Mouse (Mus musculus) lung, adult 18-20 months (tissue): Measurements from ENCODE around the gene Fbxw7.
A peak's percentile ranks its signal among the peaks of the same experiment; 100 is the strongest.

Source experiments
- DNase-seq, 2 experiments: peaks; one replicate each; pipeline ENCODE4 v3.0.0; 2022; ENCODE audit warnings: mixed read lengths in 2 of 2

The Fbxw7 gene

DNA sequence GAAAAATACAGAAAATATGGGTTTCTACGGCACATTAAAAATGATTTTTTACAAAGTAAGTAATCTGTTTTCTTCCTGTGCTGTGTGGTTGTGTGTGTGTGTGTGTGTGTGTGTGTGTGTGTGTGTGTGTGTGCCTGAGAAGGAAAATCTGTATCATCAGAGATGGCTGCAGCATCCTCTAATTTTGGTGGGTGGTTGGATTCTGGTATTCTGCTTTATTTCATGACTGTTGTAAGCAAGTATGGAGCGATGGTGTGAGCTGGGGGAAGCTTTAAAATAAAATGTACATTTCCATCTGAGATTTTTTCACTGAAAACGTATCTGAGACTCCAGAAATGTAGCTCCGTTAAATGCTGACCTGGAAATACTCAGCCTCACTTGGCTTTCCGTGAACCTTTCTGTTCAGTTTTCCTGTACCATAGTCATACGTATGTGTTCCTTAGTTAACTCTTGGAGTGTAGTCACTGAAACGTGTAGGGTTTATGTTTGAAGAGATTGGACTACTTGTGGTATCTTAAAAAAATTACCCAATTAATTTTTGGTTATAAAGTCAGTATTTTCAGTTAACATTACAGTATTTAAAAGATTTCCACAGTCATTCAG, 137.6 kb downstream of the Fbxw7 start:
- DNase-seq: no peak

DNA sequence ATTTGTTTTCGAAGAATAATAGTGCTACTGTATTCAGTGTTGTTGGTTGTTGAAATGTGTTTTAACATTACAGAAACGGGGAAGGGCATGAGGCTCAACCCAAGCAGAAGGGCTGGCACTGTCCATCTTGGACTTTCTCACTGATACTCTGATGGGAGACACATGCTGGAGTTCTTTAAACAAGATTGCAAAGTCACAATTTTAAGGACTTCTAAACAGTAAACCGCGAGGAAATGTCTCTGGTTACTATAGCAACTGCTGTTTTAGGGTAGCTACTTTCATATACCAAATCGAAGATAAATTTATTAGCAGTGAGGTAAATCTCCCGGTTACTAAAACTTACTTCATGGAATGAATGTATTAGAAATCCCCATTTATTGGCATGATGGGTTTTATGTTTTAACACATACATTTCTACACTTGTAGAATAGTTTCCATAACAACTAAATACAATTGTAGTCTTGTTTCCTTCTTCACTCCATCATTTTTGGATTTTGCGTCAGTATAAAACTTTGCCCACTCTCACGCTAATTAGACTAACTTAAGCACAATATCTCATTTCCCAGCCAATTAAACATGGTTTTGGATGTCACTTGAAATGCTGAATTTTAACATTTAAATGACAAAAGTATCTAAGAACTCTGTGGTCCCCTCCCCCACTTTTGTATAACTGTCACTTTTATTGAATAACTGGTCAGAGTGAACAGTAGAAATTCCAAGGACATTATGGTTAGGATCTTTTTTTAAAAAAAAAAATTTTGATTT, 140.1 kb downstream of the Fbxw7 start:
- DNase-seq: no peak

DNA sequence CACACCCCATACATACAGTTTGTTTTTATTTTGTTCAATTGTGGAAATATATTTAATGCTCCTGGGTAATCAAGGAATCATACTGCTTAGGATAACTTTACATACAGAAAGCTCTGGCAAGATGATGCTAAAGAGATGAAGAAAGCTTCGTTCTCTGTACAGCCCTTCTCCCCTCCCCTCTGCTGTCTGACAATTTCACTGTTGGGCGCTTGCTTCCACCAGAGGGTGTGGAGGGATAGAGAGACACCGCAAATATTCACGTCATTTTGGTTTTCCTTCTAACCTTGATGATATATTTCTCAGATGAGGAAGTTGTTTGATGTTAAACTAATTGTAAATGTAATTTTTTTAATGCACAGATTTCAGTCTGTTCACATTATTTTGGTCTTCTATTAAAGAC, 140.8 kb downstream of the Fbxw7 start:
- no peak for DNase-seq

DNA sequence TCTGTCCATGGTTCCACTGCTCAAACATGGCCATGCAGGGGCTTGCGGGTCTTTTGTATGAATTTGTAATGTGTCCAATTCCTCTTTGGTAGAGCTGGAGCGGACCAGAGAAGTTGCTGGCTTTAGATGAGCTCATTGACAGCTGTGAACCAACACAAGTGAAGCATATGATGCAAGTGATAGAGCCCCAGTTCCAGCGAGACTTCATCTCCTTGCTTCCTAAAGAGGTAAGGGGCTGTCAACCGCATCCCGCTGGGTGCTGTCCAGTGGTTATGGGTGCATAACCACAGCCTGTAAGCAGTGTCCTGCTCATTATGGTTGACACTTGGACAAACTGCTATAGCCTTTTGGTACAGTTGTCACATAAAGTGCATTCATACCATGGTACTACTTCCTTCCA, 150.1 kb downstream of the Fbxw7 start:
- no peak for DNase-seq

DNA sequence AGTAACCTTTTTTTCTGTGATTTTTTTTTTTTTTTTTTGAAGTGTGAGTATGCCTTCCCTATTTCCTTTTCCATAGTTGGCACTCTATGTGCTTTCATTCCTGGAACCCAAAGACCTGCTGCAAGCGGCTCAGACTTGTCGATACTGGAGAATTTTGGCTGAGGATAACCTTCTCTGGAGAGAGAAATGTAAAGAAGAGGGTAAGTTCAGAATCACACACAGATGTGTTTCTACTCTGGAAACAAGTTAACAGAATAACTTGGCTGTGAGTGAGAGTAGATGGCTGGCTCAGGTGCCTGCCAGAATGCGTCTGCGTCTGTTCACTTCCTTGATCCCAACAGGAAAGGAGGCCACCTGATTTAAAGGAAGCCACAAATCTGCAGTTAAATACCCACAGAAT, 152.3 kb downstream of the Fbxw7 start:
- DNase-seq: no peak

DNA sequence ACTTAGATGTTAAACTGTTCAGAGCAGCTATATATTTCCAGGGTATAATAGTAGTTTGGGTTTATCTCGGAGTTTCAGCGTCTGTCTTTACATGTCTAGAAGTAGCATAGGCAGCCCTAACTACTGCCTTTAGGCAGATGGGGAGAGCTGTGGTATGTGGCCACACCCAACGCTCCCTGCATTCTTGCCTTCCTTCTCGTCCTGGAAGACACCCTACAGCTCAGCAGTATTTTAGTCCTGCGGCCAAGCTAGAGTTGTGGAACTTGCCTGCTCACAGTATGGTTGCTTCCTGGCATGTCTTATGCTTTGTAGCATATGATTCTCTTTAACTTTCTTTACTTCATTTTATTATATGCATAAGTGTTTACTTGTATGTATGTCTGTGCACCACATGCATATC, 156.5 kb downstream of the Fbxw7 start:
- no peak for DNase-seq

DNA sequence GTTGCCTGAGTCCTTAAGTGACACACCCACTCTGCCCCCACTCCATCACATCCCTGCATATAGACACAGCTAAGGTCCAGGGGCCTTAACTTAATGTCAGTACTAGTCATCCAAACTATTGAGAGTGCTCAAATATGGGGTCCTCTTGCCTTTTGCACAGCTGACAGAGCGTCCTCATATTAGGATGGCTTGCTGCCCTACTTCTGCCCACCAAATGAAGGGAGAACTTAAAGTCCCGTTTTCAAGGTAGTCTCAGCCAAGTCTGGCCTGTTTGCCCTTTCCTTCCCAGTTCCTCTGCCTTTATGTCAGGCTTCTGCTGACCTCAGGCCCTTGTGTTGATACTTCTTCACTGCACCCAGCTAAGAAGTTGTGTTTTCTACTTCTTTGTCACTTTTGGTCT, 157.8 kb downstream of the Fbxw7 start:
- DNase-seq: no peak

DNA sequence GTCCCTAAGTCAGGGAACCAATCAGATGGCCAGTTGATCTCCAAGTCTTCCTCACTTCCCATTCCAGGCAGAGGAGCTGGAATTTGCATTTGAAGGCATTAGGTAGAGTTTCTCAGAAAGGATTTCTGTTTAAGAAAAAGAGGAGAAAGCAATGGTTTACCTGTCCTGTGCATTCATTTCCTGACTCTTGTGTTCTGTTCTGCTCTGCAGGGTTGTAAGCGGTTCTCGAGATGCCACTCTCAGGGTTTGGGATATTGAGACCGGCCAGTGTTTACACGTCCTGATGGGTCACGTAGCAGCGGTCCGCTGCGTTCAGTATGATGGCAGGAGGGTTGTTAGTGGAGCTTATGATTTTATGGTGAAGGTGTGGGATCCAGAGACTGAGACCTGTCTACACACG, 159.1 kb downstream of the Fbxw7 start:
- DNase-seq: no peak

DNA sequence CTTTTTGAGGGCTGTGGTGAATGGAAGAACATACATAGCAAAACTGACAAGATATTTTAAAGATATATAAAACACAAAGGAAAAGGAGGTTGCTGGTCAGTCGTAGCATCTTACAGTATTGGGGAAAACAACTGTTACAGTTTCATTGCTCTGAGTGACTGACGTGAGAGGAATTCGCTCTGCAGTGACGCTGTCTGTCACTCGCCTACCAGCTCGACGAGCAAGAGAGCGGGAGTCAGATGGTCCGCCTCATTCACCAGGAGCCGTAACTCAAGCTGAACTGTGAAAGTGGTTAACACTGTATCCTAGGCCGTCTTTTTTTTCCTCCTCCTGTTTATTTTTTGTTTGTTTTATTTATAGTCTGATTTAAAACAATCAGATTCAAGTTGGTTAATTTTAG, 163.6 kb downstream of the Fbxw7 start:
- no peak for DNase-seq

DNA sequence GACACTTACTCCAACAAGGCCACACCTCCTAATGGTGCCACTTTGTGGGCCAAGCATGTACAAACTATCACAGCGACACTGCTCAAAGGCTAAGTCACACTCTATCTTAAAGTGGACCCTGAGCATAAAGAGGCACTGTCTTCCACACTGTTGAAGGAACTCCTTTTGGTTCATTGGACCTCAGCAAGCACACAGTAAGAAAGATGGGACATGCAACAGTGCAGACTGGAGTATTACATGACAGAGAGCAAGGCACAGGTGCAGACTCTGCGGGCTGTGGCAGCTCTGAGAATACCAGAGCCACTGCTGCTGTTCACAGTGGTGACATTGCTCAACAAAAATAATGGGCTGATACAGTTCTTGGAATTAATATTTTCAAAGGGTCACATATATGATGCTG, 165.1 kb downstream of the Fbxw7 start:
- no peak for DNase-seq

DNA sequence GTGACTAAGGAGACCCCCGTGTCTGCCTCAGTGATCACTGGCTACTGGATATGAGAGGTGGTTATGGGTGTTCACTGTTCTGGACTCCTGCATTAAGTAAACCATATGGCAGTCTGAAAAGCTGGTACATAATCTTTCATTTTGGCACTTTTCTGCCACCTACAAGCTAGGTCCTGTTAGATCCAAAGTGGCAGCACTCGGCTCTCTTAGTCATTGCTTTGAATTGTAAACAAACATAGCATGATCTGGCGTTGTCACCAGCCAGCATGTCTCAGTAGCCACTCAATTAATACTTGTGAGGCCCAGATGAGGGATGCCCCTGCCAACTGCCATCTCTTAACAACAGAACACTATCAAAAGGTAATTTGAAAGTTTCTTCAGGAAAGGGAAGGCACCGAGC, 167.6 kb downstream of the Fbxw7 start:
- peak in 1 of 2 experiments; percentile 5 for DNase-seq

DNA sequence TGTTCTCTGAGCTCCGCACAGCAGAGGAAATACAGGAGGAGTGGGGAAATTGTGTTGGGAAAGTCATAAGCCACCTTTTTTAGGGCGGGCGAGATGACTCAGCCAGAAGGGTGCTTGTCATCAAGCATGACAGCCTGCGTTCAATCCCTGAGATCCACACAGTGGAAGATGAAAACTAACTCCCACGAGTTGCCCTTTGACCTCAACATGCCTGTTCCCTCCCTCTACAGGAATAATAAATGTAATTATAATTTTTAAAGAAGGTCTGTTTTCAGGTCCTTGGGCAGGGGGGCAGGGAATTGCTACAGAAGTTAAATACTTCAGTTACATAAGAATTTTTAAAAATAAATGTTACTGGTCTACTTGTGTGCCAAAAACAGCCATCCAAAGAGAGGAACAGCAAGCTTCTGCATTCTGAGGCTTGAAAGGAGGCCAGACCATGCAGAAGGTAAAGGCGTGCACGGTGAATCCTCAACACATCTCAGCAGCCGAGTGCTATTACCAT, 170.1 kb downstream of the Fbxw7 start:
- DNase-seq: peak in 1 of 2 experiments; percentile 19

DNA sequence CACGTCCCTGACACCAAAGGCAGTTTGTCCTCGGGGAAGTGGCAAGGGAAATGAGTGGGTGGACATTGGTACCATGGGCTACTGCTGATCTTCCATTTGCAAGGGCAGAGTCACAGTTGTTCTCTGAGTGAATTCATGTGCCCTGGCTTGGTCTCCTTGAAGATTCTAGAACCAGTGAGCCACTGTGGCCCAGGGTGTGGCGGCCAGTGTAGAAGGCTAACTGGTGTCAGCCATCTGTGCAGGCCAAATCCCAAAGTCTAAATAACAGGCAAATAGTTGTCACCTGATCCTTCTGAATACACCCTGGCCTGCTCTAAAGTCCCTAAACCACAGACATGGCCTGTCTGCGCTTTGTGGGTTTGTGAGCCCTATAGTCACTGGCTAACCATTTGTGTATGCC, 173.8 kb downstream of the Fbxw7 start:
- no peak for DNase-seq

DNA sequence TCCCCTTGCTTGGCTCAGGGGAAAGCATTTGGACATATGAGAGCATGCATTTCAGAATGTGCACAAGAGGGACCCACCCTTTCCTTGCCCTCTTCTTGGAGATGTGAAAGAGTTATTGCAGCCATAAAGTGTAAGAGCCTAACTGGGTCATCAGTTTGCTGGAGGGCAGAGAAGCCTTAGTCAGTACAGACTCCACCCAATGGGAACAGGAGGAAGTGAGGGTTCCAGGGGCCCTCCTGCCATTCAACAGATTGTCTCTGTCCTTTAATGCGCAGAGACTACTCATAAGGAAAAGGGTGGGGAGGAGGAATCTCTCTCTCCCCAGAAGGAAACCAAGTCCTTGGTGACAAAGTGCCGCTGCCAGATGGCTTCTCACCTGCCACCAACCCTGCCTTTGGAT, 190.2 kb downstream of the Fbxw7 start:
- no peak for DNase-seq

DNA sequence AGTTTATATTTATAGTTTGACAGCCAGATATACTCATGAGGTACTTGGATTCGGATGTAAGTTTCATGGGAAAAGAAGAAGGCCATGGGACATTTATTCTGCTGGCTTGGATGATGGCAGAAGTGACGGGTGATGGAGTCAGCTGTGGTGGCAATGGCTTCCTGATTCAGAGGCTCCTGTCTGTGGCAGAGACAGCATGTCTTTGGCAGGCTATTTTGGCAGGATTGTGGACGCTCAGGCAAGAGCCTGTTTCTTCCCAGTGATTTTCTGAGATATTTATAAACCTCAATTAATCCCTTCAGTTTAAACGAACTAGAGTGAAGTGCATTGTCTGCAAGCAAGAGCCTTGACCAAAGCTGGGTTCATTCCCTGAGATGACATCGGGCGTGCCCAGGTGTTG, 197.8 kb downstream of the Fbxw7 start:
- DNase-seq: no peak

DNA sequence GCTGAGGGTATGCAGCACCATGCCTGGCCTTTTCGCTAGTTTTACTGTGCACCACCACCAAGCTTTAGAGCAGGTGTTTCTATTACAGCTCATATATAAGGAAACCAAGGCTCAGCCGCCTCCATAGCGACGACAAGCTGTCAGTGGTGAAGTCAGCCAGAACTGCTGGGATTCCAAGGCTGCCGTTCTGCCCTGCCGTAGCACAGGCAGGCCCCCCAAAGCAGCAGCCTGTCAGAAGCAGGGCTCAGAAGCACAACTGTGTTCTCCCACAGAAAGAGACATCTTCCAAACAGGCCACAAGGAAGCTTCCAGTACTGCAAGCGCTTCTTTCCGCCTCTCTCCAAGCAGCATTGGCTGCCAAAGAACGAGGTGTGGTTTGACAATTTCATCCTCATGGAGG, 200.6 kb downstream of the Fbxw7 start:
- no peak for DNase-seq

DNA sequence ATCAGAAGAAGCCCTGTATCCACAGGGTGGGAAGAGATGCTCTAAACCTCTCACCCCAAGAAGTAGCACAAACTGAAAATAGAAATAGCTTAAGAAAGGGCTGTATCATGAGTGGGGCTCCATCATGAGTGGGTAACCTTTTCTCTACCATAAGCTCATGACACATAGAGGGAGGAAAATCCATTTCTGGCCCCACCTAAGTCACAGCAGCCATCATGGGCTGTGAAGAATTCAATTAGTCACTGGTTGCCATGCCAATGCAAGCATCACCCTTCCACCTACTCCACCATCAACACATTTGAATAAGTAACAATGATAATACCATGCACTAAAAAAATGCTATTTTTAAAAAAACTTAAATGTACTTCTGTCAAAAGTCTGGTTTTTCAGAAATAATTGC, 205.1 kb downstream of the Fbxw7 start:
- DNase-seq: no peak

DNA sequence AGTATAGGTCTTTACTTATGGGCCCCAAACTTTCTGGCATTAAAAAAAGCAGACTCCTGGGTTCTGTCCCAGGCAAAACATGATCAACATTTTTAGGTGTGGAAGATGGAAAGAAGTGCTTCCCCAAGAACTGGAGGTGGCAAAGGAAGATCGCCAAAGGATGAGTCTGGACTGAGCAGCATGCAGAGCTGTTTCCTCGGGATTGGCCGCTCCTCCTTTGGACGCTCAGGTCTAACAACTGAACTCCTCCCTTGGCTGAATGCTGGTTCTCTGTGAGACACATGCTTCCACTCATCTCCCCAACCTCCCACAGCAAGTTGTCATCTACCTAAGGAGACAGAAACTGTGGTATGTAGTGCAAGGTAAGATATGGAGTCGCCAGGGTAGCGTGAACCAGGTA, 206.7 kb downstream of the Fbxw7 start:
- DNase-seq: no peak

DNA sequence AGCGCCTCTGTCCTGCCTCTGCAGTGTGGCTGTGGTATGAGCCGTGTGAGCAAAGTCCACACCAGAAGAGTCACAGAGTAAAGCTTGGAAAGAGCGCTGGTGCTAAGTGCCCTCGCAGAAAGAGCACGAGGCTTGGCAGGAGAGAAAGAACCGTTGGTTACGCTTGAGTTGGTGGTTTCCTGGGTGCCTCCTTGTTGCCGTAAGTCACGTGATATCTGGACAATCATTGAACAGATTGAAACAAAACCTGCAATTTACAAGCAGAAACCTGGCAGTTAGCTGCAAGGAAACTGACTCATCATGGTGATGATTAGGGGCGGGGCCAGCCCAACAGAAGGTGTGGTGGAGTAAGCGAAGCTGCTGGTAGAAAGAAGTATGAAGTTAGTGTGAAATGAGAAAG, 207.7 kb downstream of the Fbxw7 start:
- DNase-seq: peak; percentile 4

DNA sequence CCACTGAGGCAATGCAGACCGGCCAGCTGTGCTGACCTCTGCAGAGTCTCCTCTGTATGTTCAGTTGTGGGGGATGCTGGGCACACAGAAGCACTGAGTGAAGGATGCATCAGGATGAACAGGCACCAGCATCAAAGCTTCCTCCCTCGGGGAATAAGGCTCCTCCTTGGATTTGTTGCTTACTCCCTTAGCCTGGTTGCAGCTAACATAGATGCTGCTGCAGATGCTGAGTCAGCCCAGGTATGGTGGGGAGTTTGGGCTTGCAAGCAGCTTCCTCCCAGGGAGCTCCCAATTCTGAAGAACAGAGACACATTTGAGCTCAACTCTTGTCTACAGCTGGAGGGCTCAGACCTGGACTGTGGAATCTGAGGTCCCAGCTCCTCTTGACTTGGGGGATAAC, 209.2 kb downstream of the Fbxw7 start:
- no peak for DNase-seq

DNA sequence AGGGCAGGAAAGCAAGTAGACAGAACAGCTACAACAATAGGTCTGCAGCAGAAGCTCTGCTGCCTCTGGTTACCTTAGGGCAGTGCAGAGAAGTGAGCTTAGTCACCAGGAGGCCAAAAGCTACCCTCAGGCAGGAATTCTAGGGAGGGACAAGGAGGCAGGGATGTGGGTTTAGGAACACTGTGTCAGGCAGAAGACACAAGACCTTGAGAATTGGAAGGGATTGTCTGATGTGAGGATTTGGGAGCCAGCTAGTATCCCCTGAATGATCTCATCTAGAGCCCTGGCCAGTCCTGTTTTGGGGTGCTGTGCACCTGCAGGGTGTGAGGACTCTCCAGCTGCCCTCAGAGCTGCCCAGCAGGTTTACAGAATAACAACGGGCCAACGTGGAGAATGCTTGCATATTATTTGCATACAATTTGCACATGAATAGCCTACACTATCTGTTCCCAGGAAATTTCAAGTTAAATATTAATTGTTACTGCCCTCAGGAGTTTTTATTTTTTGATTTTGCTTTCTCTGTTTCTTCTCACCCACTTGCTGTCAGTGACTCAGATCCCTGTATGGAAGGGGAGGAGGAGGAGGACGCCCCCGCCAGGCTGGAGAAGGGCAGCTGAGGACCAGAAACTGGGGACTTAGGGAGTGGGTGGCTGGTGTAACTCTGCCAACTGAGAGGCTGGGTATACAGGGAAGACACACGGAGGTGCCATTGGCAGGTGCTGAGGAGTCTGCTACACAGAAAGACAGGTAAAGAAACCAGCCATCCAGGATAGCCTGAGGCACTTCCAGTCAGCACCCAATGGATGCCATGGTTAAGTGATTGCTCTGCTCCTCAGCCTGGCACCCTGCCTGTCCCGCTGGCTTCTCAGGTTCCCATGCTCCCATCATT, 210.0 kb downstream of the Fbxw7 start:
- no peak for DNase-seq
